Mouse (Mus musculus) Muller cell, postnatal 12 days (primary cell): ENCODE results near the gene Vmn1r39.
"Not testable (repeated sequence)": the region's sequence is repeated elsewhere in the genome, so short reads cannot be mapped to it uniquely, and the experiment has no call there.

Experiments used
- DNase-seq: peaks from one replicate; pipeline ENCODE4 v3.0.0-alpha.2; 2015; ENCODE audit errors: inconsistent ontology term

The Vmn1r39 gene

GRCm38 (mm10) chr6:66810509-66810908, at the start of gene Vmn1r39:
Gene Vmn1r39, minus strand, starts transcription at chr6:66810609.
- DNase-seq: no peak

DNA sequence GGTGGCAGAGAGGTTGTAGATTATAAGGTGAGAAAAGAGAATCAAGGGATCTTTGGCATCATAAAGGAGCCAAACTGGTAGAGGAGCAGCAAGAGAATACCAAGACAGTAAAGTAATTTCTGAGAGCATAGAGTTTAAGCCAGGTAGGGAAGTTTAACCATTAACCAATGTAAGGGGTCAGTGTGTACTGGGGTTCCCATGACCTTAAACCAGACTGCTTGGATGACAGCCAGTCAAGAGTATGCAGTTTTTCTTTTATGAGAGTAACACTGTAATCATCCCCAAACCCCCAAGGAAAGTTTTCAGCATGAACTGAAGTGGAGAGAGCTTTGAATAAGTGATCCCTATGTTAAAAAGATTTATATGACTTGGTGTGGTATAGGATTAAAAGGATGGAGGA, 49.0 kb upstream of the Vmn1r39 start:
- no peak for DNase-seq

DNA sequence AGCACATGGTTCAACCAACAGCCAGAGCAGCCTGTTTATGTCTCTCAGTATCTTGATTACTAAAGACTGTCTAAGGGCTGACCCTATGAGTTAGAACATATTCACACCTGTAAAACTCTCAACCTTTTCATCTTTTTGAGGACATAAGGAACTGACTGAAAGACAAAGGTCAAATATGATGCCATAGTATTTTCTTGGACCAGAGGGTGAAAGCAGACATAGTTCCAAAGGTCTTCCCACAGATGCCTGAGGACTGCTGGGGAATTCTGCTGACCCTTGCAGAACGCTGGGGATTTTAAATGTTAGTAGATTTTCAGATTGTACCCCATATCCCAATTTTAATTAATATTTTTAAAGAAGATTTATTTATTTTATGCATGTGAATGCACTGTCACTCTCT, 47.9 kb upstream of the Vmn1r39 start:
- no peak for DNase-seq

- peak; percentile 37 for DNase-seq
Measured at GRCm38 (mm10) chr6:66856236-66856635, 45.8 kb upstream of the Vmn1r39 start.

- peak; percentile 81 for DNase-seq
Measured at GRCm38 (mm10) chr6:66848936-66849335, 38.5 kb upstream of the Vmn1r39 start.

- not testable (repeated sequence) for DNase-seq
Measured at GRCm38 (mm10) chr6:66840631-66841030, 30.2 kb upstream of the Vmn1r39 start.

GRCm38 (mm10) chr6:66836932-66837331, 26.5 kb upstream of the Vmn1r39 start:
- DNase-seq: no peak

DNA sequence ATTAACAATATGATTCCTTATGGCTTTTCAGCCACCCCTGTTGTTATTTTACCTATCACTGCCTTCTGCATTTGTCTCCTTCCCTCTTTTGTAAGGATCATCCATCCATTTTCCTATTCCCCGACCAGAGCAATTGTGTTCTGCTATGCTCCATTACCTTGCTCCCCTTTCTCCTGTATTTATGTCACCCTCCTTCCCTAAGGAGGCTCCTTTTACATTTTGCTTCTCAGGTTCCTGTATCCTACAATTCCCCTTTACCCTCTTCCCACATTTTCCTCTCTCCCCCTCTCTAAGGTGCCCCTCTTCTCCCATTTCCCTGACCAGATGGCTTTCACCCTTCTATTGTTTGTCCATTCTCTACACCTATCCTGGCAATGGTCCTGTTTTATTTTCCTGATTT, 4.1 kb downstream of the Vmn1r39 start:
- no peak for DNase-seq

DNA sequence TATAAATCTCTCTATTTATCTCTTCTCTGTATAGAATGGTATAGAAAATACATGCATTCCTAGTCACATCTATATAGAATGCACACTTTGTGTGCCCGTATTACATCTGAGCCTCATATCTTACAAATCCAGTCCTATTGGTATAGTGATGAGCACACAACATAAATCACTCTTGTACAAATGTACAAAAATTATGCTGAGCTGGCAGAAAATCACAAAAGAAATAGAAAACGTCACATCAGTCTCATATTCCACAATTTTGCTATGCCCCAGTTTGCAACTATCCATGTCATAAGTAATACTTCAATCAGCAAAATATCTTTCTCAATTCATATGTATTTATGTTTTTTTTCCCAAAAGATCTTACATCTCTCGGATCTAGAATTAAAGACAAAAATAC, 4.7 kb downstream of the Vmn1r39 start:
- no peak for DNase-seq

- not testable (repeated sequence) for DNase-seq
Measured at GRCm38 (mm10) chr6:66782527-66782926, 27.9 kb downstream of the Vmn1r39 start, which contains the start of gene Vmn1r38. Gene Vmn1r38, minus strand, starts transcription at chr6:66782627.
